Mouse (Mus musculus): Measurements from ENCODE around the gene Vtn.

- TF ChIP-seq CTCF (IDR thresholded peaks at IDR 0.05; ENCODE audit: borderline replicate concordance, insufficient read depth, low read length) (no peak), POLR2A (IDR thresholded peaks at IDR 0.05; ENCODE audit: low read depth, low read length) (no peak)
Observed at GRCm38 (mm10) chr11:78500623-78501202, 1.8 kb downstream of the Vtn start.
